Mouse (Mus musculus) right cerebral cortex, postnatal 4 days (tissue): ENCODE measurements around the gene Inhbe.

ENCODE experiments used
- DNase-seq: peaks from one replicate; pipeline ENCODE4 v3.0.0-alpha.2; 2022

Inhbe gene

DNA sequence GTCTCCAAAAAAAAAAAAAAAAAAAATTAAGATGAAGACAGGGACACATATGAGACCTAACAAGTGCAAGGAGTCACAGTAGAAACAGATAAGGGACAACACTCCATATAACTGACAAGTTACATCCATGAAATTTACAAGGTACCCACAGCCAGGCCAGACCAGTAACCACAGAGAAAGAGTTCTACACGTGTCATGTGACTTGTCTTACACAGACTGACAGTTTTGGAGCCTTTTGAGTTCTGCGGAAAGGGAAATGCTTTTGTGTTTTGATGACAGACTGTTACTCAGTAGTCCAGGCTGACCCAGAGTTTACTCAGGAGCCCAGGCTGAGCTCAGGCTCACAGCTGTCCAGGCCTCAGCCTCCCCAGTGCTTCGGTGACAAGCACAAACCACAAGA is 11.2 kb downstream of the Inhbe start:
- DNase-seq = no peak

DNA sequence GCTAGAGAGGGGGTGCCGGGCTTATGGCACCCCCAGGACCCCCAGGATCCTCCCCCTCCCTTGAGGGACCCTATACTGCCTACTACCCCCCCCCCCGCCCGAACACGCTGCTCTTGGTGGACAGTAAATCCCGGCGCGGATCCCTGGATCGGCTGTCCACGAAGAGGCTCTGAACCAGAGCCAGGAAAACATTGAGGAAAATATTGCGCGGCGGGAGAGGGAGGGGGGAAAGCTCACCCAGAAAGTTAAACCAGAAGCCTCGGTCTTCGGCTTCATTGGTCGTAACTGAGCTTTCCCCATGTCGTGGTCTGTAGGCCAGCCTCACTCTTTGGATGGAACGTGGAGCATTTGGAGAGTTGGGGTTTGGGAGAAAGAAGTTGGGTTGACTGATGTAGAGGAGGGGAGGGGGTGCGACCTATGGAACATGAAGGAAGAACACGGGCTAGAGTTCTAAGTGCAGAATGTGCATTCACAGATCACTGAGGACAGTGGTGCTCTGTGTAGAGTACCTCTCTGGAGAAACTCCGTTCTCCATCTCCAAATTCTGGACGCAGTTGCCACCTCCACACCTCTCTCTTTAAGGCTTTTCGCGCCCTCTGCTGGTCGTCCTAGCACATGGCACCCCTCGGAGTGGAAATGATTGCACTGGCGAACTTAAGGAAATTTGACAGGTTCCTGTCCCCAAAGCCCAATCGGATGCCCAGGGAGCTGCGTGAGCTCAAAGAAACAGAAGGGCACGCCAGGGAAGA is 12.1 kb downstream of the Inhbe start, which contains the start of gene Gli1:
Gene Gli1 (minus strand): TSS at position 84 of the 749 bp plus-strand sequence.
- peak; percentile 78 for DNase-seq

DNA sequence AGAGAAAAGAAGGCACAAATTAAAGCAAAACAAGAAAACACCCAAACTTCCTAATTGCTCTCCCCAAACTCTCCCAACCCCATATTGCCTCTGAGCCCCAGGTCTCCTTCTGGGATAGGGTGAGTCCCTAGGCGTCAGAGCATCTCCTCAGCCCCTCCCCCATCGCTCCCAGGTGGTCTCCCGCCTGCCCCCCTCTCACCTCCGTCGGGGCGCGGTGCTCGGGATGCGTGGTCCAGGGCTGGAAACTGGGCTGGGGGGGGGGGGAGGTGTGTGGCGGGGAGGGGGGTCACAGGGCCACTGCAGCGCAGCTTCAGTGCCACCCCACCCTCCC is 12.9 kb downstream of the Inhbe start:
- no peak for DNase-seq

DNA sequence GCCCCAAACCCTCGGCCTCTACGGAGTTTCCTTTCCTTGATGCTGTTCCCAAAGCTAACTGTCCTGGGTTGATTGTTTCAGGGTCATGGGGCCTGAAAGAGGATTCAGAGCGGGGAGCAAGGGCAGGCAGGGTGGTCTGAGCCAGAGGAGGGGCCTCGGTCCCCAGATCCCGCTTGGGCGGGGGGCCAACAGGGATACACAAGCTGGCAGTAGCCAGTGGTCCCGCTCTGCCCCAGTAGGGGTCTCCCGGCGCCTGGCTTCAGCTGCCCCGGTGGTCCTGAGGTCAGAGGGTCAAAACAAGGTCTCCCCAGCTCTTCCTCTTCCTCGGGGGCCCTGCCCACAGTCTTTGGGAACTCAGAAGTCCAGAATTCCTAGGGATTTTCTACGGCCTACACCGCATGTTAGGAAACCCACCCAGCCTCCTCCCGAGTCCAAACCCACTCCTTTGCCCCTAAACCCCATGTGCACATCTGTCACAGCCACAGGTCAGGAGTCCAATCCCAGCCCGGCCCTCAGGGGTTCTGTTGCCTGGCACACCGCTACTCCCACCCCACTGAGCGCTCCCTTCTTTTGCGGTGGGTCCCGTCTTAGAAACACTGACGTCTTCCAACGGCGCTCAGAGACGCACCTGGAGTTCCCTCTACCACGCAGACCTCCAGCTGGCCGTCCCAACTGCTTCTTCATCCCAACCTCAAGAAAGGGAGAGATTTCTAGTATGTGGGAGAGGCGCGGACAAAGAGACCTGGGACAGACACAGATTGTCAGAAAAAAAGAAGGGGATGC is 13.4 kb downstream of the Inhbe start:
- DNase-seq = peak; percentile 48

DNA sequence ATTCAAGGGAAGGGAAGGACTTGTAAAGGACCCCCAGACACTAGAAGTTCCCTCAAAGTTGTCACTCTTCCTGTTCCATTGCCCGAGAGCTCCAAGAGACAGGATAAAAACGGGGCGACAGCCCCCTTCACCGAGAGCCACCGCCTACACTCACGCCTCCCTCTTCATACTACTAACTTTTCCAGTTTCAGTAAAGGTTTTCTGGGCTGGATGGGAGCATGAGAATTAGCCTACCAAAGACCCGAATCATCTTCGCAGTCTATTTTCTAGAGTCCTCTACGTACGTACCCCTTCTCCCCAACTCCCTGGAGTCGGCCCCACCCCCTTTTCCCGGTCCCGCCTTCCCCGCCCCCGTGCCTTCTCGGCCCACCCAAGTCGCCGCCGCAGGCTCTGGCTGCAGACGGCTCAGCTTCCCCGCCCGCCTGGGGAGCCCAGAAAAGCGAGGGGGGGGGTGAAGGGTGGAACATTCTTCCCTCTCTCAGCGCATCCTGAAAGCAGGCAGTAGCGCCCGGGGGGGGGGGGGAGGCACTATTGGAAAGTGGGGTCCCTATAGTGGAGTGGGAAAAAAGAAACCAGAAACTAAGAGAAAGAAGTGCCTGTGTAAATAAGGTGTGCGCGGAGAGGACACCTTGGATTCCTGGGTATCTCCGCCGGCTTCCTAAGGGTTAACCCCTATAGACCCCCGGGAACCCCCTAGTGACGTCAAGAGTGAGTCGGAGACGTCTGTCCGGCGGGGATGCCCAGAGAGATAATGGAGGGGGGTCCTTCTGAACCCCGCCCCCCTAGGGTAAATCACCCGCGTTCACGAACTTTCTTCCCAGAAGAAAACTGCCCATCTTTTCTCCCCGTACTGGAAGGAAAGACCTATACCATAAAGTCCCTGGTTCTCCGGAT is 14.3 kb downstream of the Inhbe start:
- peak; percentile 47 for DNase-seq

DNA sequence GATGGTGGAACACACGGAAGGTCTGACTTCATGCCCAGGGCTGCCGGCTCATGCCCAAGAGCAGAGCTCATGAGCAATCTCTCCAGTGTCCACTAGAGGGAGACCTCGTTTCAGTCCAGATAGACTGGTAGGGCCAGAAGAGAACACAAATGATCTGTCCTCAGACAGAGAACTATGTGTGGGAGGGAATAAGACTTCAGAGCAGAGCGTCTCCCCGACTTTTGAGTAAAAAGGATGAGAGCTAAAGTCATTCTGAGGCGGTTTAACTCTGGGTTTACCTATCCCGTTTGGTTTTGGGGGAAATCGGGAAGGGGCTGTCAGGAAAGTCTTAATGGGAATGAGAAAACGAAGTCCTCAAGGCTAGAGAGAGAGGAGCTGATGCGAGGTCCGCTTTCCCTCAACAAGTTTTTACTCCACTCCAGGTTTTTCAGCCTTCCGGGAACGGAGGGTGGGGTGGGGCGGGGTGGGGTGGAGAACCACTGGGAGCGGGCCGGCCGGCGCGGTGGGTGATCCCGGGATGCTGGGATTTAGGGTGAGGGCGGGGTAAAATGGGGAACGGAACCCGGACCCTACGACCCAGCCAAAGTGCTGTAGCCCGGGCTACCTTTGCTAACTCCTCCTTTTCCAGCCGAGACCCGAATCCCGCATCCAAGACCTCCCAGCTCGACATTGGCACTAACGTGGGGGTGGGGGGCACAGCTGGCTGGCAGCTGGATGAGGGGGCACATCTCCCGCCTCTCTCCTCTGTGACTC is 15.1 kb downstream of the Inhbe start:
- peak; percentile 79 for DNase-seq

DNA sequence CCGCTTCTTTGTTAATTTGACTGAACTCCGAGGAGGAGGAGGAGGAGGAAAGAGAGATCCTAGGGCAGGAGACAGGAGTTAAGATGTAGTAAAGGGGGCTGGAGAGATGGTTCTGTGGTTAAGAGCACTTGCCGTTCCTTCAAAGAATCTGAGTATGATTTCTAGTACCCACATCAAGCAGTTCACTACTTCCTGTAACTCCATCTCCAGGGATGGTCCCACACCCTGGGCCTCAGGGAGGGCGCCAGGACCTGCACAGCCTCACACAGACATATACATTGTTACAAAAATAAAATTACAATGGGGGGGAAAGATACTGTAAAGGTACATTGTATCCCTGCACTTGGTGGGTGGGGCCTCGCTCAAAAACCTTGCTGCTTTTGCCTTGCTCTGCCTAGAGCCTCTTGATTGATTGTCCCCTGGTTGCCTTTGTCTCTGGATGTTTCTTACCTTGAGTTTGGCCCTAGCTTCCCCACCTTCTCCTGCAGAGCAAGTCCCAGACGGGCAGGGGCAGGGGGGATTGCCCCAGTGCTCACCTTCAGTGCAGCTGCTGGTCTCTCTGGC is 16.6 kb downstream of the Inhbe start:
- no peak for DNase-seq

DNA sequence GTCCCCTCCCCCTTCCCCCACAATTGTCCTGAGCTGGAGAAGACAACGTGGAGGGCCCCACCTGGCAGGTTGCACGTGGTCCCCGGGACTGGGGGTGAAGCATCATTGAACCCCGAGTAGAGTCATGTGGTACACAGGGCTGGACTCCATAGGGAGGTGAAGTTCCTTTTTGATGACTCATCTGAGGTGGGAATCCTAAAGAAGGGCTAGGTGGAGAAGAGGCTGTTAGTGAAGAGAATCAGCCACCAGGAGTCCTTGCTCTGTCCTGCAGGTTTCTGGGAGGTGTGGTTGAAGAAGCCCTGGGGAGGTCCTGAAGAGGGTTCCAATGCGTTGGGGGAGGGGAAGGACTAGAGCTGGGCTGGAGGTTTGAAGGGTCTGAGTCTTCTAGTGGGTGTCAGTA is 17.3 kb downstream of the Inhbe start:
- no peak for DNase-seq

DNA sequence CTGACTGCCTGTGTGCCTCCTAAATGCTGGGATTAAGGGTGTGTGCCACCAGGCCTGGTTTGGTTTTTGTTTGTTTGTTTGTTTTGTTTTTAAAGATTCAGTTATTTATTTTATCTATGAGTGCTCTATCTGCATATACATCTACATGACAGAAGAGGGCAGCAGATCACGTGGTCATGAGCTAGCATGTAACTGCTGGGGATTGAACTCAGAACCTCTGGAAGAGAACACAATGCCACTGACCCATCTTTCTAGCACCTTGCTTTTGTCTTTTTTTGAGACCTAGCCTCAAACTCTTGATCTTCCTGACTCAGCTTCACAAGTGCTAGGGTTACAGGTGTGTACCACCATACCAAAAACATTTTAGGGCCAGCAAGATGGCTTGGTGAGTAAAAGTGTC is 18.9 kb downstream of the Inhbe start:
- DNase-seq = no peak

DNA sequence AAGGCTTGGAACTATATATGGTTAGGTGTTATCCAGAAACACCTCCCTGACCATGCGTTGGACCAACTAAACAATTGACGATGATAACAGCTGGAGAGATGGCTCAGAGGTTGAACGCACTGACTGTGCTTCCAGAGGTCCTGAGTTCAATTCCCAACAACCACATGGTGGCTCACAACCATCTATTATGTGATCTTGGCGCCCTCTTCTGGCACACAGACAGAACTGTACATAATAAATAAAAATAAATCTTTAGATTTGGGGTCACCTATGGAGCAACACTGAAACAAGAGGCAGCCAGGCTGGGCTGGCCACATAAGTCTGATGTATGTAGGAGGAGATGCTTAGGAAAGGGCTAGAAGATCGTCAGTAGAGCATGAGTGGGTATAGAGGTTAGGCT is 21.1 kb downstream of the Inhbe start:
- no peak for DNase-seq

DNA sequence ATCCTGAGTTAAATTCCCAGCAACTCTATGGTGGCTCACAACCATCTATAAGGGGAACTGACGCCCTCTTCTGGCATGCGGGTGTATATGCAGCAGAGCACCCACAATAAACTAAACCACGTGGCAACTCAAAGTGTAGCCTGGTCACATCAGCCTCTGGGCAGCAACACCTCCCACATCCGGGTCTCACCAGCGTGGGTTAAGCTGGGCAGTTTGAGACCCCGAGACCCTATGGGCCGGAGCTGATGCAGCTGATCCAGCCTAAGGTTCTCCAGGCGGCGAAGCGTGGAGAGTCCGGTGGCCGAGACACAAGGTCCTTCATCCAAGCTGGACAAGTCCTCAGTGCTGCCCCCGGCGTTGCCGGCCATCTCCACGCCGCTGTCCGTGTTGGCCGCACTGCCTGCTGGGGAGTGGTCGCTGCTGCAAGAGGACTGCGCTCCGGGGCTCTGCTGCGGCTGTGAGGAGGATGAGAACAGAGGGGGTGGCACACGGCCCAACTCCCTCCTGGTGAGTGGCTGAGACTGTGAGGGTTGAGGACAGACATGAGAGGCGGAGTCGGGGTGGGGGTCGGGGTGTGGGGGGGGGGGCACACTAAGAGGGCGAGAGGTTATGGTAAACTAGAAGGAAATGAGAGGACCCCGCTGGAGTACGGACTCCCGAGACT is 21.9 kb downstream of the Inhbe start:
- DNase-seq = no peak

DNA sequence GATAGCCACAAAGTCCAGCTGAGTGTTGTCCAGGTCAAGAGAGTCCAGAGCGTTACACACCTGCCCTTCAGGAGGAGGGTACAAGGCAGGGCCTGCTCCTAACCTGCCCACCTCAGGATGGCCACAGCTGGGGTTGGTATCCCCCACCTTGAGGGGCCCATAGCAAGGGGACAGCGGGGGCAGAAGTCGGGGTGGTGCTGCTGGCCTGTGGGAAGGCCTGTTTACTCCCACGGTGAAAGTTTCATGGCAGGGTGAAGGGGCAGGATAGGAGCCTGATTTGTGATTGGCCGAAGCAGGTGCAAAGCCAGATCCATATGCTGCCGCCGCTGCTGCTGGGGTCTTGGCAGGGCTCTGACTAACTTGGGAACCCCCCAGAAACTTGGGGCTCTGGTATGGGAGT is 24.0 kb downstream of the Inhbe start:
- DNase-seq = no peak

DNA sequence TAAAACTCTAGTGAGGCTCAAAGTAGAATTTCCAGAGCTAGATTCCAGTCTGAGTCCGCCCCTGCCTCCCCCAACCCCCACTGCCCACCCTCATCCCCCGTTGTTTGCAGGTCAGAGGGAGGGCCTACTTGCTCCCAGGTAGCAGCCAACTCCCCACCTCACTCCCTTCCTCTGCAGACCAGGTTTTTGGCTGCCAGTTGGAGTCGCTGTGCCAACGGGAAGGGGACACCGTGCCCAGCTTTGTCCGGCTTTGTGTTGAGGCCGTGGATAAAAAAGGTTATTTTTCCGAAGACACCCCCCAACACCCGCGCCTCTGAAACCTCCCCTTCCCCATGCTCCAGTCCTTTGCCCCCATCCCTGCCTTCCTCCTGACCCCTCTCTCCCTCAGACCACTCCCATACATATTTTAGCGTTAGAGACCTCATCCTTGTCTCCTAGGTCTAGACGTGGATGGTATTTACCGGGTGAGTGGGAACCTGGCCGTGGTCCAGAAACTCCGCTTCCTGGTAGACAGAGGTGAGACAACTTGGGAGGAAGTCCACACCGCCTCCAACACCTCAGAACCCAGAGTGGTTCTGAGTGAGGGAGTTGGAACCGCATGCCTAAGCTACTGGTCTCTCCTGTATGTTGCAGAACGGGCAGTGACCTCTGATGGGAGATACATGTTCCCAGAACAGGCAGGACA is 26.6 kb downstream of the Inhbe start:
- no peak for DNase-seq

DNA sequence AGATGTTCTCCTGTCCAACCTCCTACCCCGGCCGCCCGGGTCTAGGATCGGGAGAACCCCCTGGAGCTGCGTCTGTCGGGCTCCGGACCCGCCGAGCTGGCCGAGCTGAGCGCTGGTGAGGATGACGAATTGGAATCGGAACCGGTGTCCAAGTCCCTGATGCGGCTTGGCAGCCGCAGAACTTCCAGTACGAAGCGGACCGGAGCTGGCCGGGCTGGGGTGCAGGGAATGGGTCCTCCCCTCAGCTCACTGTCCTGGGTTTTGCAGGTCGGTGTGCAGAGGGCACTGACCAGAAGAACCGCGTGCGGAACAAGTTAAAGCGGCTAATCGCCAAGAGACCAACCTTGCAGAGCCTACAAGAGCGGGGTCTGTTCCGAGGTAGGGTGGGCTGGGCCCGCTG is 27.4 kb downstream of the Inhbe start:
- DNase-seq = no peak

DNA sequence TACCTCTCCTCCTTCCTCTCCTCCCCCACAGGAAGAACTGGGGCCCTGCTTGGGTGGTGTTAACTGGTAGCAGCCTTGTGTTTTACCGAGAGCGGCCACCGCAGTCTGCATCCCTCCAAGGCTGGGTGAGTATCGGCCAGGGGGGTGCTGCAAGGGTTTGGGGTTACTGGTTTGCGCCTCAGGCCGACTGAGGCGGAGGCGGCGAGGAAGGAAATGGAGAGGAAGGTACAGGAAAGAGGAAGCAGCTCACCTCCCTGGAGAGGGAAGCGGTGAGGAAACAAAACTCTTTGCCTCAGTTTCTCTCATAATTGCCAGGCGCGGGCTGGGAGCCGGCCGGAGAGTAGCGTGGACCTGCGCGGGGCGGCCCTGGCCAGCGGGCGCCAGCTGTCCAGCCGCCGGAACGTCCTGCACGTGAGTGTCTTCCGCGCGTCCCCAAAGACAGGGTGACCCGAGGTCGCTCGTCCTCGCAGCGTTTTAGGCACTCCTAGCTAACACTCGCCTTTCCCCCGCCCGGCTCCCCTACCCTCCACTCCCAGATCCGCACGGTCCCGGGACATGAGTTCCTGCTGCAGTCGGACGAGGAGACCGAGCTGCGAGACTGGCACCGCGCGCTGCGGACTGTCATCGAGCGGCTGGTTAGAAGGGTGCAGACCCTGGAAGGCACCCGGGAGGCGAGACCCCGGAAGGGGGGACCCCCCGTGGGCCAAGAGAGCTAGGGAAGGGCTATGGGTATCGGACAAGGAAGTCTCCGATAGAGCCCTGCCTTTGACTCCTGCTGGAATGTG is 28.0 kb downstream of the Inhbe start:
- DNase-seq = no peak

DNA sequence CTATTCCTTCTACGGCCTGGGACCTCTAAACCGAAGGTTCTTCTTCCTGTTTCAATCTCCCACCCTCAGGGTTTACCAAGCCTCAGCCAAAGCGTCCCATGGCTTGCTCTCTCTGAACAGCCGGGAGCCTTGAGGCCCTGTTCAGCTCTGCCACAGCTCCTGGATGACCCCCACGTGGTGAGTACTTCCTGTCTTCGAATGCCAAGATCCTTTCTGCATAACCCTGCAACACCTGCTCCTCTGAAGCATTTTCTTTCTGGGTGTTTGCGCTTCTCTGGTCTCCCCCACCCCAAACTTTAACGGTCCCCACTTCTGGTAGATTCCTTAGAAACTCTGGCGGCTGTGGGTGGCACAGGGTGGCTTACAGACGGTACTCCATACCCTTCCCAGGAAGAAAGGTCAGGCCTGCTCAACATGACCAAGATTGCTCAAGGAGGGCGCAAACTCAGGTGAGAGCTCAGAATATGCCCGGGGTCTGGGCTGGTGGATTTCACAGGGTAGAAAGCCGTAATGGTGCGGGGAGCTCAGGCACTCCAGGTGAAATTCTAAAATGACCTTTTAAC is 28.7 kb downstream of the Inhbe start:
- DNase-seq = no peak

DNA sequence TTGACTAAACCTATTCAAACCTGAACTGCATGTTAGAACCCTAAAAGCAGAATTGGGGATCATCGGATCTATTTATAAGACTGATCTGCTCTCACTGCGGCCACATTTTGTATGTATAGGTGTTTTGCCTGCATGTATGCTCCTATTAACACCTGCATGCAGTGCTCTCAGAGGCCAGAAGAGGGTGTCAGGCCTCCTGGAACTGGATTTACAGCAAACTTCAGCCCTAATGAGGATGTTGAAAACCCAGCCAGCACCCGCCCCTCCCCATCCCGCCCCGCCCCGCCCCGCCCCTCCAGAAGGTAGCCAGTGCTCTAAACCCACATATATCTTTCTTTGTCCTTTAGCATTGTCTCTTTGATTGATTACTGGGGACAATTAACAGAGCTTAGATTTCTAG is 29.7 kb downstream of the Inhbe start:
- DNase-seq = no peak

DNA sequence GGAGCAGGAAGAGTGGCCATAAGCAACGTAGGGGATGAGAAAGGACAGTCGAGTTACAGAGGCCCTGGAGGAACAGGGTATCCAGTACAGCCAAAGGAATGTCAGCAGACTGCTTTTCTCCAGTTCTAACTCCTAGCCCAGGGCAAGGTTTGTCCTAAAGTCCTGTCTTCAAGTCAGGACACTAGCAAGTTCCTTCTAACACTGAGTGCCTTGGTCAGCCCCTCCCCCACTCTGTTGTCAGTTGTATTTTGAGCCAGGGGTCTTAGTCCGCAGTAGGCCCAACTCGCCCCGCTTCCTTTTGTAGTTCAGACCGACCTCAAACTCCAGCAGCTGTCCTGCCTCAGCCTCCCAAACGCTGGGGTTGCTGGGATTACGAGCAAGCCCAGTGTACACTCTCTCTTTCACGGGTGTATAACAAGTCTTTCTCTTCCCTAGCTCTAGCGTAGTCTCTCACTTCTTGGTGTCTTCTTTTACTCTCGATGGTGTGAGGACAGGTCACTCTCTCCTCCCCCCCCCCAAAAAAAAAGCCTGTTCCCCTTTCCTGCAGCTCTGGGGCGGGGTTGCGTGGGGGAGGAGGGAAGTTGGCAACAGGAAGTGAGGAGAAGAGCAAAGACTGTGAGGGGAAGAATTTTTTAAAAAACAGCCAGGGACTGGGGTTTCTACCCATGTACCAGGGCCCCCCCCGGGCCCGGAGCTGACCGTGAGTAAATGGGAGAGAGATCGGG is 30.9 kb downstream of the Inhbe start:
- no peak for DNase-seq

DNA sequence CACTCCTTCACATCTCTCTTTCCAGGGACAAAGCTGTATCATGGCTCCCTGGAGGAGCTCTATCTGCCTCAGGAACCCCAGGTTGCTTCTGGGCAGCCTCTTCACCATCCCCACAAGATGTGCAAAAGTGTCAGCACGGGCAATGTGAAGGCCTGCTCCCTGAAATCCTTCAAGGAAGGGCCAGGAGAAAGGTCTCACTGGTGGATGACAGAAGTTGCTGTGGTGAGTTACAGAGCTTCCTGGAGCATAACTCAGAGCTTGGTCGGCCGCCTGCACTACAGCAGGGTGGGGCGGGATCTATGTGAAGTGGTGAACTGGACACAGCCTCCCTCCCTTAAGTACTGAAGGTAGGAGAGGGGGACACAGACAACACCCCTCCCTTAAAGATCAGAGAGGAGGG is 31.5 kb downstream of the Inhbe start:
- DNase-seq = no peak
